Mouse (Mus musculus): ENCODE results near the gene Fam166b. TPM values are rescaled to one million over a fixed set of nuclear protein-coding genes. Genes with fewer than 3 reads are reported as not detected.

The Fam166b gene
- polyA plus RNA-seq, 1 experiment from 2014 or later, result 0.28 TPM

- peak overlapping the region; percentile 26 for H3K4me3 ChIP-seq
- H3K4me2 ChIP-seq (replicated peaks), result peak overlapping the region; percentile 48
- H3K27me3 ChIP-seq, result peaks cover 46% of the 10 kb centered on the region
- peaks cover 2% of the 10 kb centered on the region; the same call in 1 of the 2 replicates for H3K36me3 ChIP-seq
- no peaks in the 10 kb centered on the region for H3K9me3 ChIP-seq
- 0 out of 2 replicates have a peak overlapping the region, but pooled peaks have one; percentile 11 for H3K9ac ChIP-seq (replicated peaks)
- H3K27ac ChIP-seq (replicated peaks), result no peak overlapping the region
- H3K4me1 ChIP-seq, result peaks cover 15% of the 10 kb centered on the region
- WGBS, result 2% methylated on average over 18 of the region's 18 CpGs
- ATAC-seq (ENCODE audit: low FRiP score, low read depth), result peak; percentile 52; the same call in 1 of the 2 replicates
Measured at GRCm38 (mm10) chr4:43453413-43453812, 24.5 kb upstream of the Fam166b start.

- no peak for ATAC-seq (ENCODE audit: low FRiP score, low read depth)
- H3K4me2 ChIP-seq (replicated peaks), result no peak overlapping the region
- 66% methylated on average over 11 of the region's 11 CpGs for WGBS
- peaks cover 13% of the 10 kb centered on the region for H3K36me3 ChIP-seq
- H3K27ac ChIP-seq (replicated peaks), result no peak overlapping the region
- peaks cover 14% of the 10 kb centered on the region for H3K4me1 ChIP-seq
- H3K9ac ChIP-seq (replicated peaks), result no peak overlapping the region
- H3K4me3 ChIP-seq, result no peak overlapping the region
- H3K27me3 ChIP-seq, result peaks cover 42% of the 10 kb centered on the region
- no peaks in the 10 kb centered on the region for H3K9me3 ChIP-seq
Measured at GRCm38 (mm10) chr4:43452315-43452714, 23.4 kb upstream of the Fam166b start.

DNA sequence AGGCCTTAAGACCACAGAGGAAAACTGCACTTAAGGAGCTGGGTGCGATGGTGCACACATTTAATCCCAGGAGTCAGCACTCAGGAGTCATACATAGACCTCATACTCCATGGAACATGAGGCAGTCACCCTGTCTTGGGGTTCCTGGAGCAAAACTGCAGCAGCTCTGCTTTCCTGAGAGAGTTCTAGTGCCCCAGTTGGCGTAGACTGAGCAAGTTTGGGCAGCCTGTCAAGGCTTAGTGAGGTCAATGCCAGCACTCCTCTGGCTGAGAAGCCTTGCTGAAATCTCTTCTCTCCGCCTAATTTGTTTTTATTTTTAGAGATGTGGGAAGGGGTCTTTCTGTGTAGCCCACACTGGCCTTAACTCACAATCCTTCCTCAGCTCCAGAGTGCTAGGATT is 19.6 kb upstream of the Fam166b start:
- WGBS, result 86% methylated on average over 3 of the region's 3 CpGs

GRCm38 (mm10) chr4:43447251-43447650 is 18.3 kb upstream of the Fam166b start:
- no peaks in the 10 kb centered on the region for H3K9me3 ChIP-seq
- no peak overlapping the region for H3K4me3 ChIP-seq
- H3K4me1 ChIP-seq, result peaks cover 13% of the 10 kb centered on the region
- H3K4me2 ChIP-seq (replicated peaks), result no peak overlapping the region
- WGBS, result 89% methylated on average over 13 of the region's 13 CpGs
- peaks cover 7% of the 10 kb centered on the region for H3K27me3 ChIP-seq
- no peak for ATAC-seq (ENCODE audit: low FRiP score, low read depth)
- no peak overlapping the region for H3K27ac ChIP-seq (replicated peaks)
- H3K36me3 ChIP-seq, result peaks cover 38% of the 10 kb centered on the region
- no peak overlapping the region for H3K9ac ChIP-seq (replicated peaks)

More for the DNA sequence above, 19.6 kb upstream of the Fam166b start:
- Histone ChIP-seq H3K4me1 (peaks cover 16% of the 10 kb centered on the region), H3K9ac (replicated peaks) (no peak overlapping the region), H3K4me3 (no peak overlapping the region), H3K27me3 (peaks cover 20% of the 10 kb centered on the region), H3K4me2 (replicated peaks) (no peak overlapping the region), H3K36me3 (peaks cover 38% of the 10 kb centered on the region), H3K9me3 (no peaks in the 10 kb centered on the region), H3K27ac (replicated peaks) (no peak overlapping the region)
- no peak for ATAC-seq (ENCODE audit: low FRiP score, low read depth)

DNA sequence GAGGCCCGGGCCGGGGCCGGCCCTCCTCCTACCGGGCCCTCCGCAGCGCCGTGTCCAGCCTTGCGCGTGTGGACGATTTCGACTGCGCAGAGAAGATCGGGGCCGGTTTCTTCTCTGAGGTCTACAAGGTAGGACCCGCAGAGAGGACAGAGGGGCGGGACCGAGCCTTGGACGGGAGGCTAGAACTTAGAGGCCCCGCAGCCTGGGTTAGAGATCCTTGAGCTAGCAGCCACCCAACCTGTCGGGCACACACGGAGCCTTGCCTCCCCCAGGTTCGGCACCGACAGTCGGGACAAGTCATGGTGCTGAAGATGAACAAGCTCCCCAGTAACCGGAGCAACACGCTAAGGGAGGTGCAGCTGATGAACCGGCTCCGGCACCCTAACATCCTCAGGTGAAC is 14.6 kb upstream of the Fam166b start:
- ATAC-seq (ENCODE audit: low FRiP score, low read depth), result 0 out of 2 replicates have a peak, but pooled peaks have one; percentile 4
- H3K9ac ChIP-seq (replicated peaks), result peak overlapping the region; percentile 100
- peaks cover 37% of the 10 kb centered on the region for H3K36me3 ChIP-seq
- peak overlapping the region; percentile 96 for H3K4me3 ChIP-seq
- H3K27me3 ChIP-seq, result 0 out of 2 replicates have a peak, but pooled peaks cover 3% of the 10 kb centered on the region
- H3K27ac ChIP-seq (replicated peaks), result peak overlapping the region; percentile 96
- H3K4me1 ChIP-seq, result peaks cover 13% of the 10 kb centered on the region
- H3K9me3 ChIP-seq, result no peaks in the 10 kb centered on the region
- WGBS, result under 1% methylated on average over 28 of the region's 28 CpGs
- H3K4me2 ChIP-seq (replicated peaks), result peak overlapping the region; percentile 92

- Histone ChIP-seq H3K4me1 (peaks cover 13% of the 10 kb centered on the region), H3K4me2 (replicated peaks) (peak overlapping the region; percentile 92), H3K27me3 (0 out of 2 replicates have a peak, but pooled peaks cover 3% of the 10 kb centered on the region), H3K27ac (replicated peaks) (peak overlapping the region; percentile 96), H3K9ac (replicated peaks) (peak overlapping the region; percentile 100), H3K9me3 (no peaks in the 10 kb centered on the region), H3K4me3 (peak overlapping the region; percentile 96), H3K36me3 (peaks cover 29% of the 10 kb centered on the region)
- ATAC-seq (ENCODE audit: low FRiP score, low read depth), result peak; percentile 63
- under 1% methylated on average over 73 of the region's 88 CpGs for WGBS
Measured at GRCm38 (mm10) chr4:43442456-43443361, 13.8 kb upstream of the Fam166b start.

DNA sequence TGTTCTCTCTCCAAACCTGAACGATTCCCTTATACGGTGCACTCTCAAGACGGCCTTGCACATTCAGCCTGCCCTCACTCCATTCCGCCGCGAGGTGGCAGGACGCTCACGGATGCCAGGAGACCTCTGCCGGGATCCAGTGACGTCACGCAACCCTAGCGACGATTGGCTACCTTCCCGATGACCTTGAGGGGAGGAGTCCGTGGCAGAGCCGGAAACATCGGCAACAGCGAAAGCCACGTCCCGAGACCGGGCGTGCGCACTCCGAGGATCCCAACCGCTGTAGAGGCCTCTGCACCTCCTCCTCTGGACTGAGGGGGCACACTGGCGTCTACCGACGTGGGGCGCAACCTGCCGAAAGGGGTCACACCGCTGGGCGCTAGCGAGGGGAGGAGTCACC is 13.1 kb upstream of the Fam166b start:
- ATAC-seq (ENCODE audit: low FRiP score, low read depth), result peak; percentile 94
- Histone ChIP-seq H3K27ac (replicated peaks) (peak overlapping the region; percentile 96), H3K4me2 (replicated peaks) (peak overlapping the region; percentile 92), H3K27me3 (0 out of 2 replicates have a peak, but pooled peaks cover 3% of the 10 kb centered on the region), H3K4me1 (peaks cover 13% of the 10 kb centered on the region), H3K9me3 (no peaks in the 10 kb centered on the region), H3K9ac (replicated peaks) (peak overlapping the region; percentile 100), H3K4me3 (peak overlapping the region; percentile 96), H3K36me3 (peaks cover 23% of the 10 kb centered on the region)
- WGBS, result under 1% methylated on average over 33 of the region's 33 CpGs

GRCm38 (mm10) chr4:43441639-43442038 is 12.7 kb upstream of the Fam166b start, which contains the start of gene Tesk1:
TSS of gene Tesk1 (plus strand) at chr4:43441939.
- ATAC-seq (ENCODE audit: low FRiP score, low read depth), result peak; percentile 21; the same call in 1 of the 2 replicates
- H3K9me3 ChIP-seq, result no peaks in the 10 kb centered on the region
- H3K9ac ChIP-seq (replicated peaks), result peak within 1 kb of the TSS; percentile 100
- peak within 1 kb of the TSS; percentile 96 for H3K27ac ChIP-seq (replicated peaks)
- peaks cover 13% of the 10 kb centered on the region for H3K4me1 ChIP-seq
- peak within 1 kb of the TSS; percentile 96 for H3K4me3 ChIP-seq
- H3K27me3 ChIP-seq, result 0 out of 2 replicates have a peak, but pooled peaks cover 3% of the 10 kb centered on the region
- WGBS, result 23% methylated on average over 4 of the region's 4 CpGs
- H3K4me2 ChIP-seq (replicated peaks), result peak within 1 kb of the TSS; percentile 92
- H3K36me3 ChIP-seq, result peaks cover 19% of the 10 kb centered on the region

DNA sequence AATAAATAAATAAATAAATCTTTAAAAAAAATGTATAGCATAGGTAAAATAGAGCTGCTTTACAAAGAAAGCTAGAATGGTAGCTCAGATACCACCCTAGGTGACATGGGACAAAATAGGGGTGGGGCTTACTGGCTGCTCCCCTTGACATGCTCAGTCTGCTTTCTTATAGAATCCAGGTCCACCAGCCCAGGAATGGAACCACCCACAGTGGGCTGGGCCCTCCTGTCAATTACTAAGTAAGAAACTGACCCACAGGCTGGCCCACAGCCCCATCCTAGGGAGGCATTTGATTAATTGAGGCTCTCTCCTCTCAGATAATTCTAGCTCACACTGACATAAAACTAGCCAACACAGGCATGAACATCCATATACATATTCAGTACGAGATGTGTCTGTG is 3.9 kb upstream of the Fam166b start:
- no peak overlapping the region for H3K4me3 ChIP-seq
- no peak overlapping the region for H3K27ac ChIP-seq (replicated peaks)
- no peak overlapping the region for H3K9ac ChIP-seq (replicated peaks)
- H3K36me3 ChIP-seq, result no peaks in the 10 kb centered on the region
- peaks cover 11% of the 10 kb centered on the region for H3K4me1 ChIP-seq
- H3K4me2 ChIP-seq (replicated peaks), result no peak overlapping the region
- peaks cover 24% of the 10 kb centered on the region for H3K27me3 ChIP-seq
- no peaks in the 10 kb centered on the region for H3K9me3 ChIP-seq
- ATAC-seq (ENCODE audit: low FRiP score, low read depth), result no peak
- 80% methylated on average over 1 of the region's 1 CpGs for WGBS

GRCm38 (mm10) chr4:43431690-43432089 is 2.8 kb upstream of the Fam166b start:
- peaks cover 17% of the 10 kb centered on the region for H3K4me1 ChIP-seq
- ATAC-seq (ENCODE audit: low FRiP score, low read depth), result peak; percentile 42; the same call in 1 of the 2 replicates

DNA sequence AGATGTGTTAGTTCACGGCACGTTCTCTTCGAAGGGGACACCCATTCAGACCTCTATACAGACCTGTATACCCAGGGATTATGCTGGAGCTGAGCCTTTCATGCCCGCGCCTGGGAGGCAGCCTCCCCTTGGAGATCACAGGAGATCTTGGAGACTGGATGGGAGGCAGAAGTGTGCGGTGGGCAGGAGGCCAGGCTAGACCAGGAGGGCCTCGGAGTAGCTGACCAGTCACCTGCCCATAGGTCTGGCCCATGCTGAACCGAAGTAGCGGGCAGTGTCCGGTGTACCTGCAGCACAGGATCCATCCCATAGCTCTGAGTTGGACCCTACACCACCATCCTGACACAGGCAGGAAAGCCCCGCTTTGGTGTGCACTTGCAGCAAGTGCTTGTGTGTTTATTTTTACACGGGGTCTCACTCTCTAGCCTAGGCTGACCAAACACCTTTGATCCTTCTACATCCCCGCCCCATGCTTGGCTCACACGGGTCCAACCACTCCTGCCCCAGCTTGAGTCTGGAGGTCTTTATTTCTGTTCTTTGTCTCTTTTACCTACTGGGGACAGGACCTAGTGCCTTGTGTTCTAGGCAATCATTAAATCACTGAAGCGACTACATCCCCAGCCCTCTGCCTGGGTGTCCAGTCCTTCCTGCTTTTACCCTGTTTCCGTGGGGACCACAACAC is 613 bp downstream of the Fam166b start:
- 30% methylated on average over 16 of the region's 16 CpGs for WGBS
- Histone ChIP-seq H3K9ac (replicated peaks) (0 out of 2 replicates have a peak overlapping the region, but pooled peaks have one; percentile 11), H3K27ac (replicated peaks) (no peak overlapping the region), H3K9me3 (no peaks in the 10 kb centered on the region), H3K36me3 (peaks cover 35% of the 10 kb centered on the region), H3K4me1 (peaks cover 31% of the 10 kb centered on the region), H3K4me2 (replicated peaks) (0 out of 2 replicates have a peak overlapping the region, but pooled peaks have one; percentile 12), H3K4me3 (no peak overlapping the region), H3K27me3 (peaks cover 70% of the 10 kb centered on the region)
- no peak for ATAC-seq (ENCODE audit: low FRiP score, low read depth)

More at GRCm38 (mm10) chr4:43431690-43432089, 2.8 kb upstream of the Fam166b start:
- 10% methylated on average over 4 of the region's 4 CpGs for WGBS
- peaks cover 36% of the 10 kb centered on the region for H3K27me3 ChIP-seq
- no peak overlapping the region for H3K4me2 ChIP-seq (replicated peaks)
- peaks cover under 1% of the 10 kb centered on the region; the same call in 1 of the 2 replicates for H3K36me3 ChIP-seq
- H3K27ac ChIP-seq (replicated peaks), result peak overlapping the region; percentile 83
- no peak overlapping the region for H3K4me3 ChIP-seq
- no peak overlapping the region for H3K9ac ChIP-seq (replicated peaks)
- H3K9me3 ChIP-seq, result no peaks in the 10 kb centered on the region

Measured in midbrain, embryonic 12.5 days (tissue).